Mouse (Mus musculus) leukemia stem cell, adult 10-12 weeks (primary cell): Measurements from ENCODE around the gene Prrg1. TPM values are rescaled to one million over a fixed set of nuclear protein-coding genes. Genes with fewer than 3 reads are reported as not detected.

Experiments used
- polyA plus RNA-seq: library from polyadenylated mRNA; stranded (reverse); fragments of >175 nt; gene quantifications from 2 replicates; pipeline ENCODE4 v1.2.3, GENCODE M21; 2012; ENCODE audit warnings: low replicate concordance

Gene Prrg1
- 0.08 and 0.36 TPM in 2 replicates for polyA plus RNA-seq

DNA sequence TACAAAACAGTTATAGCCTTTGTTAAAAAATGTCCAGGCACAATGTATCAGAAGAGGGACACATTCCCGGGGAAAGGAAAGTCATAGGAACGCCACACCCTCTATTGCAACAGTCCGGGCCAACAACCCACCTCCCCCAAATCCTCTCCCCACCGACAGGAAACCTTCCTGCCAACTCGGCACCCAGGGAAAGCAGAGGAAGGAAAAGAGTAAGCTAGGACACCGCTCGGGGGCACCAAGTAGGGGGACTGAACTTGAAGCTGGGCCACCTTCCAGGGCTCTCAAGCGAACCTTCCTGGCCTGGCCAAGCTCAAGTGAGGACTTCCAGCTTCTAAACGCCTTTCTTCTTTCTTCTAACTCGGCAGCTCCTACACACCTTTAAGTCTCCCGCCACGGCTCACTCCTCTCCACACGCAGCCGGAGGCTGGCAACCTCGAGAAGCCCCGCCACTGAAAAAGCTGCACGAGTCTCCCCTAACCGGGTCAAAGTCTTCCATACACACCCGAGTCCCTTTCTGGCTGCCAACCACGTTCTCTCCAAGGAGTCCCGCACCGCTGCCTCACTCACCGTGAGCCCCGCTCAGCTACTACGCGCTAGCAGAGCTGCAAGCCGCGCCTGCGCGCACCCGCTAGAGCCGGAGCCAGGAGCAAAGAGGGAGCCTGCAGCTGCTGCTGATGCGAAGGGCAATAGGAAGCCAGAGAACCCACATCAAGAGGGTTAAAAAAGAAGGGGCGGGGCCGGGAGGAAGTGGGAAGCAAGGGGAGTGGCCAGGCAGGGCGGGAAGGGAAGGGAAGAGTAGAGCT lies at the start of gene Prrg1:
Gene Prrg1, minus strand, starts transcription at position 695 of the 803 bp plus-strand sequence.

Other genes with a start within 250 kb of the Prrg1 start
- not detected in 2 replicates for gene 4930480E11Rik, start 214.3 kb downstream of the Prrg1 start, polyA plus RNA-seq
- gene Fam47c, start 153.9 kb upstream of the Prrg1 start, polyA plus RNA-seq = not detected in 2 replicates